Mouse (Mus musculus) thymus, adult 2 months (tissue): ENCODE measurements around the gene Pcdh8. TPM values are rescaled to one million over a fixed set of nuclear protein-coding genes. Genes with fewer than 3 reads are reported as not detected.

Experiments
- DNase-seq: peaks from one replicate; pipeline ENCODE4 v3.0.0; 2021
- H3K27ac ChIP-seq: fragments of 200-500 bp; 2 replicates; pipeline ENCODE4 v1.5.1; 2012; ENCODE audit warnings: low read length, control low read depth; ENCODE audit not compliant: control insufficient read depth, insufficient read depth
- H3K27me3 ChIP-seq: fragments of 200-500 bp; 2 replicates; pipeline ENCODE4 v1.6.1; 2012; ENCODE audit warnings: mild to moderate bottlenecking, low read length, moderate library complexity, mixed read lengths; ENCODE audit not compliant: control insufficient read depth, insufficient read depth
- H3K36me3 ChIP-seq: fragments of 200-500 bp; 2 replicates; pipeline ENCODE4 v1.6.1; 2012; ENCODE audit warnings: mild to moderate bottlenecking, low read length, moderate library complexity; ENCODE audit not compliant: control insufficient read depth, insufficient read depth
- H3K4me1 ChIP-seq: fragments of 200-500 bp; replicated peaks from 2 replicates; pipeline ENCODE4 v1.6.1; 2012; ENCODE audit warnings: low read length; ENCODE audit not compliant: control insufficient read depth, insufficient read depth
- H3K4me3 ChIP-seq: fragments of 200-500 bp; 2 replicates; pipeline ENCODE4 v1.5.1; 2012; ENCODE audit warnings: mild to moderate bottlenecking, low read length, control low read depth, moderate library complexity; ENCODE audit not compliant: control insufficient read depth, insufficient read depth
- CTCF ChIP-seq: fragments of 200-500 bp; IDR thresholded peaks from 2 replicates; pipeline ENCODE4 v1.5.1; 2012; ENCODE audit warnings: mild to moderate bottlenecking, control low read depth, low read length, moderate library complexity, borderline replicate concordance; ENCODE audit not compliant: control insufficient read depth, poor library complexity, insufficient read depth; ENCODE audit errors: extremely low read depth
- POLR2A ChIP-seq: fragments of 200-500 bp; IDR thresholded peaks from 2 replicates; pipeline ENCODE4 v1.6.1; 2012; ENCODE audit warnings: mild to moderate bottlenecking, low read length, control low read depth, moderate library complexity; ENCODE audit not compliant: control insufficient read depth, poor library complexity, insufficient read depth; ENCODE audit errors: extremely low read depth
- WGBS: fragments of 180-500 bp; shearing (Covaris S2); methylation state at CpG from one replicate; pipeline ENCODE4 v1.1.7; 2018; 5-methylcytosine and 5-hydroxymethylcytosine counted together
- polyA plus RNA-seq: library from polyadenylated mRNA; depleted of rRNA; stranded (reverse); fragments of >200 nt; gene quantifications from 2 replicates; pipeline ENCODE4 v1.2.3, GENCODE M21; 2012

Gene Pcdh8
- polyA plus RNA-seq, 1 experiment = 0.39 TPM

- Histone ChIP-seq H3K27ac (no peak overlapping the region), H3K4me1 (no peaks in the 10 kb centered on the region), H3K27me3 (no peaks in the 10 kb centered on the region), H3K36me3 (no peaks in the 10 kb centered on the region), H3K4me3 (no peak overlapping the region)
- DNase-seq = no peak
- no peak for TF ChIP-seq CTCF
- TF ChIP-seq POLR2A = no peak
- 47% methylated on average over 4 of the region's 4 CpGs for WGBS
Observed at GRCm38 (mm10) chr14:79785400-79785799, 14.3 kb upstream of the Pcdh8 start.

DNA sequence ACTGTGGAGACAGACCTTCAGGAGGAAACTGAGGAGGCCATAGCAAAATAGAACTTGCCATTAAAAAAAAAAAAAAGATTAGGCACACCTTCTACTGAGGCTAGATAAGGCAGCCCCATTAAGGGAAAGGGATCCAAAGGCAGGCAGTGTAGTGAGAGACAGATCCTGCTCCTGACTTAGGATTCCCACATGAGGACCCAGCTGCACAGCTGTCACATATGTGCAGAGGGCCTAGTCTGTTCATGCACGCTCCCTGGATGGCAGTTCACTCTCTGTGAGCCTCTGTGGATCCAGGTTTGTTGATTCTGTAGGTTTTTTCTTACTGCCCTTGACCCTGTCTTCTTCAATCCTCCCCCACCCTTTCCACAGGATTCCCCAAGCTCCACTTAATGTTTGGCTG, 9.8 kb upstream of the Pcdh8 start:
- H3K36me3 ChIP-seq = no peaks in the 10 kb centered on the region
- WGBS = 85% methylated on average over 1 of the region's 1 CpGs
- H3K27ac ChIP-seq = no peak overlapping the region
- TF ChIP-seq POLR2A (no peak), CTCF (no peak)
- H3K4me1 ChIP-seq = no peaks in the 10 kb centered on the region
- H3K4me3 ChIP-seq = no peak overlapping the region
- H3K27me3 ChIP-seq = no peaks in the 10 kb centered on the region
- DNase-seq = no peak

GRCm38 (mm10) chr14:79780332-79780731, 9.2 kb upstream of the Pcdh8 start:
- H3K27ac ChIP-seq = no peak overlapping the region
- H3K4me1 ChIP-seq = no peaks in the 10 kb centered on the region
- DNase-seq = no peak
- no peaks in the 10 kb centered on the region for H3K36me3 ChIP-seq
- H3K4me3 ChIP-seq = no peak overlapping the region
- H3K27me3 ChIP-seq = no peaks in the 10 kb centered on the region; the same call in 1 of the 2 replicates
- no peak for TF ChIP-seq CTCF
- no peak for TF ChIP-seq POLR2A
- WGBS = 57% methylated on average over 6 of the region's 6 CpGs

DNA sequence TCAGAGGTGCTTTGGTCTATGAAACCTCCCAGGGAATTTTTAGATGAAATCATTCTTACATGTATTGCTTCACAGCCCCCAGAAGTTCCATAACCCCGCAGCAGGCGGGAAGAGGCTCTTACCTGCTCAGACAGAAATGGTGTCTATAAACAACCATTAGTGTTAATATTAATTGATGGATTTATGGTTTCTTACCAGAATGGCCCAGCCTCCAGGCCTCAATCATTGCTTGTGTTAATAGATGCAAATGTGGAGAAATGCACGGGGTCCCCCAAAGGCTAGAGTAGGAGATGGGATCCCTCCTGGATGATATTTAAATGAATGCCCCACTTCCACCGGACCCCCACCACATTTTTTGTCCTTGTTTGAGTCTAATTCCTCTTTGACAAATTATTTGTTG, 8.7 kb upstream of the Pcdh8 start:
- H3K36me3 ChIP-seq = no peaks in the 10 kb centered on the region
- 66% methylated on average over 4 of the region's 4 CpGs for WGBS
- H3K4me3 ChIP-seq = no peak overlapping the region
- no peak overlapping the region for H3K27ac ChIP-seq
- H3K4me1 ChIP-seq = no peaks in the 10 kb centered on the region
- TF ChIP-seq CTCF (no peak), POLR2A (no peak)
- no peaks in the 10 kb centered on the region; the same call in 1 of the 2 replicates for H3K27me3 ChIP-seq
- DNase-seq = no peak

DNA sequence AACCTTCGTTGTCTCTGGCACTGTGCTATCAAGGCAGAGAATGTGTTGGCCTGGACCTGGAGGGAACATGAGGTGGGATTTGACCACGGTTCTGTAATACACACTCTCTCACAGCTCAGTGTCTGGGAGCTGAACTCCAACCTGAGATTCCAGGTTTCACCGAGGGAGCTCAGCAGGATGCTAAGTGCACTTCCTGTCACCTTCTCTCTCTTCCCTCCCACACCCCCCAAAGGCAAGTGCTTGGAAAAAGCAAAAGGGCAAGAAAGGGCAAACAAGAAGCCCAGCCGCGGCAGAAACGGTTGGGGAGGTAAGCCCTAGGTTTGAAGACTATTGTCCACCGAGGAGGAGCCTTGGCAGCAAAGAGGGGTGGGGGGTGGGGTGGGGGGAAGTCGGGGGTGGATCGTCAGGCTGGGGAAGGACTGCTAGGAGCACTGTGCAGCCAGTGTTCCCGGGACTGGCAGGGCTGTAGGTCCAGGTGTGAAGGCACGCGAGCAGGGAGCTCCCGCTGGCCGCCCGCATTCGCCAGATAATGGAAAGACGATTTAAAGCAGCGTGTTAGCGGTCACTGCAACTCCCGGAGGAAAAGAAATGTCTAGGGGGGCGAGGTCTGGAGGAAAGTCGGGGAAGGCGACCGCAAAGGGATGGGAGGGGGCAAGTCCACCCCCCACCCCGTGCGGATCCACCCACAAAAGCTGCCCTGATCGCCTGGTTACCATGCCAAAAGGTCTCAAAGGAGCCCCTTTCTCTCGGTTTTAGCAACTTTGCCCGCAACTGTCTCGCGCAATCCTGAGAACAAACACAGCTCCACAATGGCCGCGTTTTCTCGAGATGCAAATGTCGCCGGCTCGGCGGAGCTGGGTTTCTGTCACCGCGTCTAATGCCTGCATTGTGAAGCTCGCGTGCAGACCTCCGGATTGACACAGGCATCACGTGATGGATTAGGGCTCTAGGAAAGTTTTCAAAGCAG, 2.6 kb upstream of the Pcdh8 start:
- no peak overlapping the region for H3K4me3 ChIP-seq
- TF ChIP-seq POLR2A (no peak), CTCF (no peak)
- H3K27ac ChIP-seq = no peak overlapping the region
- WGBS = 4% methylated on average over 44 of the region's 44 CpGs
- no peaks in the 10 kb centered on the region for H3K36me3 ChIP-seq
- 0 out of 2 replicates have a peak, but pooled peaks cover 6% of the 10 kb centered on the region for H3K4me1 ChIP-seq
- no peak for DNase-seq
- peaks cover 7% of the 10 kb centered on the region; the same call in 1 of the 2 replicates for H3K27me3 ChIP-seq

- TF ChIP-seq CTCF (no peak), POLR2A (no peak)
- no peaks in the 10 kb centered on the region for H3K36me3 ChIP-seq
- H3K4me1 ChIP-seq = 0 out of 2 replicates have a peak, but pooled peaks cover 6% of the 10 kb centered on the region
- H3K27ac ChIP-seq = no peak overlapping the region
- H3K27me3 ChIP-seq = peaks cover 17% of the 10 kb centered on the region; the same call in 1 of the 2 replicates
- DNase-seq = no peak
- H3K4me3 ChIP-seq = no peak overlapping the region
- WGBS = 10% methylated on average over 20 of the region's 20 CpGs
Observed at GRCm38 (mm10) chr14:79771802-79772511, 845 bp upstream of the Pcdh8 start.
